Mouse (Mus musculus) thymus, adult 2 months (tissue): Measurements from ENCODE around the gene Gm45213.

Experiments
- CTCF ChIP-seq: fragments of 200-500 bp; IDR thresholded peaks from 2 replicates; pipeline ENCODE4 v1.5.1; 2012; ENCODE audit warnings: mild to moderate bottlenecking, control low read depth, low read length, moderate library complexity, borderline replicate concordance; ENCODE audit not compliant: control insufficient read depth, poor library complexity, insufficient read depth; ENCODE audit errors: extremely low read depth
- POLR2A ChIP-seq: fragments of 200-500 bp; IDR thresholded peaks from 2 replicates; pipeline ENCODE4 v1.6.1; 2012; ENCODE audit warnings: mild to moderate bottlenecking, low read length, control low read depth, moderate library complexity; ENCODE audit not compliant: control insufficient read depth, poor library complexity, insufficient read depth; ENCODE audit errors: extremely low read depth

DNA sequence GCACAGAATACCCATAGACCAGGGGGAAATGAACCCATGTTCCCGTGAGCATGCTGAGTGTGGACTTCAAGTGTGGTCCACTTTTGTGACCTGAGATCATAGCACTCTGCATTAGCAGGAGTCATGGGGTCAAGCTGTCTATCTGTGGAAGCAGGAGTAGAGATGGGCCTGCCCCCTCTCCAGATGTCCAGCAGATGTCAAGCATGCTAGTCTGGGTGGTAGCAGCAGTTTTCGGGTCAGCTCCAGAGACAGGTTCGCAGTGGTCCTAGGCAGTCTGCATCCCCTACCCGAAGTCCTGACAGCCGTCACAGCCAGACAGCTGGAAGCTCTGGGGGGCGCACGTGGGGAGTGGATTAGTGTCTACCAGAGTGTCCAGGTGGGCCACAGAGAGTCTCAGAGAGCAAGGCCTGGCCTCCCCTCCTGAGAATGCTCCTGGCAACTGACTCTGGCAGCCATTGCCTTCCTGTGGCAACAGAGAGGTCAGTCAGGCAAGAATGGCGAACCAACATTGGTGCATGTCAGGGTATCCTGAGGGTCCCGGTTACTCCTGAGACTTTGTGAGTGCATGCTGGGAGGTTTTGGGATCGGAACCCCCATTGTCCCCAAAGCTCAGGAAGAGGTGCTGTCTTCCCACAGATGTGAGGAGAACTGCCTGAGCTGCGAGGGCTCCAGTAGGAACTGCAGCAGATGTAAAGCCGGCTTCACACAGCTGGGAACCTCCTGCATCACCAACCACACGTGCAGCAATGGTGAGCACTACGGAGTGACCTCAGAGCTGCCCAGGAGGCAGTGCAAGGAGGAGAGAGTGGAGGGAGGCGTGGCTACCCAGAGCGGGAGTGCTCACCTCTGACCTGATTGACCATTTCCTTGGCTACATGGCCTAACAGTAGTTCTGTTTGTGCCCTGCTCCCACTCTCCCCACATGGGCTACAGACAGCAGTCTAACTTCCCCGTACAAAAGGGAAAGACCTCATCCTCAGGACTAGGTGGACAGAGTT, 3.8 kb downstream of the Gm45213 start:
- TF ChIP-seq CTCF (no peak), POLR2A (no peak)
